Comparison of ENCODE assay signal across 9 mouse cellular contexts in the genomic region with DNA sequence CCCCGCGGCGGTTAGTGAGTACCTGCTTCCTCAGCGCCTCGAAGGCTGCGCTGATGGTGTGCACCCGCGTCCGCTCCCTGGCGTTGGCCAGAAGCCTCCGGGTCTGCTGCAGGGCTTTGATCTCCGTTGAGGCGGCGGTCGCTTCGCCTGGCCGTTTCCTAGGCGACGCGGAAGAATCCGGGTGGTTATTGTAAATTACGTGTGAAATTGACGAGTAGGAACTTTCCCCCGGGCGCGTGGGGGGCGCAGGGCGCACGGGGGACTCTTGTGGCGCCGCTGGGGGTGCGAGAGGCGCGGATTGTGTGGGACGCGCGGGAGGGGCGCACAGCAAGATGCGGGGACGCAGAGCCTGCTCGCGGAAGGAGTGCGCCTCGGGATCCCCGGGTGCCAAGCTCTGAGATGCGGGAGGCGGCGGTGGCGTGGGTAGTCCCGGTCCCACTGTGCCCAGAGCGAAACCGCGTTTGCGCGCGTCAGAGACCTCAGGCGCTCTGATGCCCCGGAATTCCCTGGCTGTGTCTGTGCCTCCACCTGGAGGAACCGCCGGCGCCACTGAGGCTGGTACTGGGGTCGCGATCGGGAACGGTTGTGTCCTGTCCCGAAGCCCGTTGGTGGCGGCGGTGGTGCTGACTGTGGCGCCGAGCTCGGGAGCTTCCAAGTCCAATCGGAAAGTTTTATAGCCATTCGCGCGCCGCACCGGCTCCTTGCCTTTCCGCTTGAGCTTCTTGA. TPM values are rescaled to one million over a fixed set of nuclear protein-coding genes. Genes with fewer than 3 reads are reported as not detected.
DNase-seq lines count a peak whose midpoint lies in the region; ATAC-seq and TF ChIP-seq lines count a peak whose summit lies in the region.
"Had no signal": no experiment of that assay in that cellular context is flagged by ENCODE, and none has a peak within 500 bp of the region (broad histone marks: within the 10 kb centered on the region; RNA-seq: fewer than 3 reads in every experiment).

No protein-coding gene starts in this region.

- under 1% methylated on average over 79 of the region's 79 CpGs for WGBS in hindbrain, embryonic 11.5 days
- WGBS in liver, embryonic 12.5 days (ENCODE audit: insufficient replicate concordance) = under 1% methylated on average over 79 of the region's 79 CpGs
- WGBS in neural tube, embryonic 15.5 days = under 1% methylated on average over 79 of the region's 79 CpGs

- peaks cover 18% of the 10 kb centered on the region for H3K4me1 ChIP-seq in hindbrain, embryonic 11.5 days (replicated peaks; ENCODE audit: control insufficient read depth, insufficient read depth, low read length)
- H3K4me1 ChIP-seq in liver, embryonic 12.5 days = 0 out of 2 replicates have a peak, but pooled peaks cover 13% of the 10 kb centered on the region
- H3K4me1 ChIP-seq in neural tube, embryonic 15.5 days = peaks cover 46% of the 10 kb centered on the region

- no peaks in the 10 kb centered on the region for H3K9me3 ChIP-seq in hindbrain, embryonic 11.5 days (ENCODE audit: control insufficient read depth, low read length)
- no peaks in the 10 kb centered on the region for H3K9me3 ChIP-seq in liver, embryonic 12.5 days (replicated peaks)
- no peaks in the 10 kb centered on the region for H3K9me3 ChIP-seq in neural tube, embryonic 15.5 days (replicated peaks)

- peak overlapping the region; percentile 58 for H3K9ac ChIP-seq in hindbrain, embryonic 11.5 days (ENCODE audit: low read depth, low read length)
- H3K9ac ChIP-seq in liver, embryonic 12.5 days = 0 out of 2 replicates have a peak overlapping the region, but pooled peaks have one; percentile 4
- H3K9ac ChIP-seq in neural tube, embryonic 15.5 days (replicated peaks) = peak overlapping the region; percentile 47

- H3K79me2 ChIP-seq in C2C12 (ENCODE audit: control insufficient read depth, insufficient read depth) = peaks cover 39% of the 10 kb centered on the region

- peaks cover 11% of the 10 kb centered on the region for H3K79me3 ChIP-seq in C2C12 (ENCODE audit: low read depth)

- peak overlapping the region; percentile 61 for H3K4me3 ChIP-seq in C2C12 (ENCODE audit: insufficient read depth, poor library complexity, severe bottlenecking)
- peak overlapping the region; percentile 59 for H3K4me3 ChIP-seq in hindbrain, embryonic 11.5 days (ENCODE audit: low read depth, low read length)
- peak overlapping the region; percentile 50 for H3K4me3 ChIP-seq in liver, embryonic 12.5 days
- peak overlapping the region; percentile 54 for H3K4me3 ChIP-seq in neural tube, embryonic 15.5 days (replicated peaks)

- no peak for TF ChIP-seq CTCF in C2C12 (IDR thresholded peaks at IDR 0.05; ENCODE audit: control insufficient read depth, insufficient read depth, insufficient read length)

- no peaks in the 10 kb centered on the region for H3K36me3 ChIP-seq in C2C12 (ENCODE audit: control insufficient read depth, insufficient read depth)
- H3K36me3 ChIP-seq in hindbrain, embryonic 11.5 days (ENCODE audit: control insufficient read depth, insufficient read depth, low read length) = no peaks in the 10 kb centered on the region
- H3K36me3 ChIP-seq in liver, embryonic 12.5 days = no peaks in the 10 kb centered on the region
- H3K36me3 ChIP-seq in neural tube, embryonic 15.5 days = no peaks in the 10 kb centered on the region
- H3K36me3 ChIP-seq: G1E had no signal

- peak; percentile 71 for ATAC-seq in hindbrain, embryonic 11.5 days (ENCODE audit: low FRiP score)
- ATAC-seq in liver, embryonic 12.5 days = no peak
- ATAC-seq in neural tube, embryonic 15.5 days (ENCODE audit: low FRiP score) = peak; percentile 56; the same call in 1 of the 2 replicates

- H3K4me2 ChIP-seq in hindbrain, embryonic 11.5 days (replicated peaks; ENCODE audit: low read depth, low read length) = peak overlapping the region; percentile 97
- peak overlapping the region; percentile 75 for H3K4me2 ChIP-seq in liver, embryonic 12.5 days
- peak overlapping the region; percentile 97 for H3K4me2 ChIP-seq in neural tube, embryonic 15.5 days

- peak overlapping the region; percentile 71 for H3ac ChIP-seq in C2C12 (ENCODE audit: control insufficient read depth, insufficient read length, low read depth)

- no peaks in the 10 kb centered on the region for H3K27me3 ChIP-seq in C2C12 (ENCODE audit: control insufficient read depth, insufficient read depth, insufficient read length)
- peaks cover 30% of the 10 kb centered on the region; the same call in 1 of the 2 replicates for H3K27me3 ChIP-seq in hindbrain, embryonic 11.5 days (ENCODE audit: control insufficient read depth, insufficient read depth, low read length)
- H3K27me3 ChIP-seq in liver, embryonic 12.5 days (replicated peaks) = peaks cover 100% of the 10 kb centered on the region
- H3K27me3 ChIP-seq in neural tube, embryonic 15.5 days (replicated peaks) = peaks cover 73% of the 10 kb centered on the region

- peak; percentile 41 for DNase-seq in cerebellum, adult 8-10 months
- DNase-seq in cerebellum, postnatal 4 days (ENCODE audit: low spot score in 2 of 2) = no peak
- peak; percentile 88 for DNase-seq in embryo, embryonic 11 days
- peak; percentile 81 for DNase-seq in hindbrain, embryonic 11.5 days (ENCODE audit: low spot score)
- no peak for DNase-seq in thymus, adult 18-20 months

- peak overlapping the region; percentile 54 for H3K27ac ChIP-seq in hindbrain, embryonic 11.5 days (ENCODE audit: low read depth, low read length)
- no peak overlapping the region for H3K27ac ChIP-seq in liver, embryonic 12.5 days
- H3K27ac ChIP-seq in neural tube, embryonic 15.5 days (replicated peaks) = peak overlapping the region; percentile 61

TF ChIP-seq in C2C12, 6 proteins besides CTCF, POLR2A, EP300 and RAD21:
- TF ChIP-seq FOSL1 (IDR thresholded peaks at IDR 0.05; ENCODE audit: insufficient read depth, low read length, poor library complexity, severe bottlenecking) = no peak
- TF ChIP-seq MYOG (IDR thresholded peaks at IDR 0.05; ENCODE audit: control insufficient read depth, extremely low read depth, insufficient read length) = no peak
- TF ChIP-seq CEBPB (IDR thresholded peaks at IDR 0.05; ENCODE audit: low read depth) = no peak
- no peak for TF ChIP-seq MYOD1 (IDR thresholded peaks at IDR 0.05; ENCODE audit: control insufficient read depth, insufficient read length, low read depth)
- no peak for TF ChIP-seq USF1 (IDR thresholded peaks at IDR 0.05; ENCODE audit: low read depth)
- TF ChIP-seq MAX (IDR thresholded peaks at IDR 0.05) = no peak

RNA-seq across cellular contexts. Expression of a gene that starts 0.8 kb away (rescaled TPM):
- 34.4 TPM for polyA plus RNA-seq in C2C12 (2012; fragmentation: generic; extraction: Trizol)
- 9.2 and 9.6 TPM in 2 replicates for polyA plus RNA-seq in hindbrain, embryonic 11.5 days (2014; fragmentation: Nextera tagmentation; extraction: Ambion mirVana)
- 2.0 and 2.1 TPM in 2 replicates for polyA plus RNA-seq in liver, embryonic 12.5 days (2016; fragmentation: Nextera tagmentation; extraction: Ambion mirVana)
- polyA plus RNA-seq in neural tube, embryonic 15.5 days (2015; fragmentation: Nextera tagmentation; extraction: Ambion mirVana) = 3.1 and 5.1 TPM in 2 replicates

Comparison
In these comparisons a context has a peak if more than half of its experiments do, and no peak if none do; other contexts are left out.
1. DNase-seq: peak in cerebellum, adult 8-10 months (single experiment), embryo, embryonic 11 days (single experiment) and hindbrain, embryonic 11.5 days (single experiment); none in cerebellum, postnatal 4 days (0 of 2) and thymus, adult 18-20 months (0 of 2).
2. H3K9ac ChIP-seq: peak in every context shown above with its lines; median percentile 58 in hindbrain, embryonic 11.5 days; 47 in neural tube, embryonic 15.5 days; 4 in liver, embryonic 12.5 days.
3. Peak in every context shown above with its lines, with median percentiles within 50 percentile points of each other: H3K4me3 ChIP-seq and H3K4me2 ChIP-seq.